Mouse (Mus musculus) ES-Bruce4 (cell line): ENCODE data around the gene Tbc1d14.

ENCODE experiments used
- CTCF ChIP-seq: IDR thresholded peaks from one replicate; pipeline ENCODE4 v1.8.1; 2011; ENCODE audit warnings: low read depth, low read length
- EP300 ChIP-seq: IDR thresholded peaks from 2 replicates; pipeline ENCODE4 v1.6.1; 2011; ENCODE audit warnings: low read depth, low read length; ENCODE audit not compliant: insufficient read depth

GRCm38 (mm10) chr5:36525216-36525615 lies 67.9 kb downstream of the Tbc1d14 start:
- TF ChIP-seq CTCF (no peak), EP300 (no peak)
